In genomic region chr13:9422876-9423275, GRCm38 (mm10) we compare ENCODE assay signal across 18 mouse cellular contexts.
DNase-seq lines count a peak whose midpoint lies in the region; ATAC-seq and TF ChIP-seq lines count a peak whose summit lies in the region.
"Had no signal": no experiment of that assay in that cellular context is flagged by ENCODE, and none has a peak within 500 bp of the region (broad histone marks: within the 10 kb centered on the region; RNA-seq: fewer than 3 reads in every experiment).

No protein-coding gene starts in this region.

- no peaks in the 10 kb centered on the region for H3K36me3 ChIP-seq in heart, postnatal 0 days (replicated peaks; ENCODE audit: control insufficient read depth, insufficient read depth, low read length)
- H3K36me3 ChIP-seq in CH12.LX (replicated peaks in 1 of 2; ENCODE audit: control insufficient read depth in 1 of 2, insufficient read depth in 1 of 2, low read length in 1 of 2): no peaks in the 10 kb centered on the region
- no peaks in the 10 kb centered on the region for H3K36me3 ChIP-seq in MEL (ENCODE audit: control insufficient read depth in 1 of 2, insufficient read depth in 2 of 2, low read length in 2 of 2)
- H3K36me3 ChIP-seq: embryonic facial prominence, embryonic 15.5 days; heart, embryonic 13.5 days; hindbrain, embryonic 15.5 days; liver, embryonic 12.5 days had no signal

- H3K27me3 ChIP-seq in heart, postnatal 0 days (ENCODE audit: control insufficient read depth, insufficient read depth, low read length): no peaks in the 10 kb centered on the region
- no peaks in the 10 kb centered on the region for H3K27me3 ChIP-seq in CH12.LX (replicated peaks)
- no peaks in the 10 kb centered on the region; a peak in 1 of 4 replicates for H3K27me3 ChIP-seq in MEL (ENCODE audit: control insufficient read depth in 1 of 2, insufficient read depth in 2 of 2, low read length in 2 of 2)
- H3K27me3 ChIP-seq: embryonic facial prominence, embryonic 15.5 days; heart, embryonic 13.5 days; hindbrain, embryonic 15.5 days; liver, embryonic 12.5 days had no signal

- H3K9ac ChIP-seq in heart, postnatal 0 days (replicated peaks; ENCODE audit: low read depth, low read length): no peak overlapping the region
- H3K9ac ChIP-seq in CH12.LX (ENCODE audit: insufficient read depth, low read depth) (no peak overlapping the region), MEL (ENCODE audit: control insufficient read depth, low read depth, low read length, poor library complexity, severe bottlenecking) (no peak overlapping the region)
- H3K9ac ChIP-seq: embryonic facial prominence, embryonic 15.5 days; heart, embryonic 13.5 days; hindbrain, embryonic 15.5 days; liver, embryonic 12.5 days had no signal

- H3K9me3 ChIP-seq in heart, postnatal 0 days (replicated peaks; ENCODE audit: control insufficient read depth, low read length): no peaks in the 10 kb centered on the region
- H3K9me3 ChIP-seq in CH12.LX (replicated peaks; ENCODE audit: low read length) (no peaks in the 10 kb centered on the region), MEL (replicated peaks; ENCODE audit: insufficient read depth, low read length) (no peaks in the 10 kb centered on the region)
- H3K9me3 ChIP-seq: embryonic facial prominence, embryonic 15.5 days; heart, embryonic 13.5 days; hindbrain, embryonic 15.5 days; liver, embryonic 12.5 days had no signal

- H3K4me1 ChIP-seq in heart, postnatal 0 days (ENCODE audit: control insufficient read depth, insufficient read depth): peaks cover 49% of the 10 kb centered on the region
- no peaks in the 10 kb centered on the region for H3K4me1 ChIP-seq in CH12.LX (ENCODE audit: control insufficient read depth in 1 of 2, insufficient read depth in 2 of 2)
- no peaks in the 10 kb centered on the region for H3K4me1 ChIP-seq in MEL (ENCODE audit: control insufficient read depth in 1 of 2, insufficient read depth in 2 of 2, low read length in 2 of 2)
- H3K4me1 ChIP-seq: embryonic facial prominence, embryonic 15.5 days had no signal

- TF ChIP-seq EP300 in heart, postnatal 0 days (IDR thresholded peaks at IDR 0.05; ENCODE audit: low read depth): no peak
- TF ChIP-seq EP300 in CH12.LX (IDR thresholded peaks at IDR 0.05; ENCODE audit: low read length) (no peak), MEL (IDR thresholded peaks at IDR 0.05; ENCODE audit: low read depth in 1 of 2, low read length in 2 of 2) (no peak)

- no peak for TF ChIP-seq POLR2A in CH12.LX (IDR thresholded peaks at IDR 0.05; ENCODE audit: low read depth, low read length)
- TF ChIP-seq POLR2A in MEL (IDR thresholded peaks at IDR 0.05; ENCODE audit: control insufficient read depth in 1 of 2, insufficient read depth in 1 of 2, low read depth in 1 of 2, low read length in 2 of 2, poor library complexity in 1 of 2): no peak

- H3K79me2 ChIP-seq in CH12.LX (replicated peaks; ENCODE audit: control insufficient read depth, extremely low read depth, insufficient read depth, poor library complexity, severe bottlenecking) (no peaks in the 10 kb centered on the region), MEL (ENCODE audit: control insufficient read depth, insufficient read depth, low read length, poor library complexity) (no peaks in the 10 kb centered on the region)

- TF ChIP-seq CTCF in heart, postnatal 0 days (IDR thresholded peaks at IDR 0.05; ENCODE audit: low read depth): no peak
- no peak for TF ChIP-seq CTCF in CH12.LX (conservative IDR thresholded peaks at IDR 0.05 in 1 of 2, IDR thresholded peaks at IDR 0.05 in 1 of 2; ENCODE audit: low read depth in 2 of 2, low read length in 2 of 2)
- TF ChIP-seq CTCF in MEL (IDR thresholded peaks at IDR 0.05 in 2 of 3, conservative IDR thresholded peaks at IDR 0.05 in 1 of 3; ENCODE audit: control insufficient read depth in 1 of 3, insufficient read depth in 1 of 3, low read depth in 2 of 3, low read length in 3 of 3, poor library complexity in 1 of 3, severe bottlenecking in 1 of 3): no peak

- H3K27ac ChIP-seq in heart, postnatal 0 days (ENCODE audit: low read depth): peak overlapping the region; percentile 51
- H3K27ac ChIP-seq in CH12.LX (ENCODE audit: insufficient read depth, low read depth) (no peak overlapping the region), MEL (ENCODE audit: control insufficient read depth, low read depth, low read length) (no peak overlapping the region)
- H3K27ac ChIP-seq: embryonic facial prominence, embryonic 15.5 days; heart, embryonic 13.5 days; hindbrain, embryonic 15.5 days; liver, embryonic 12.5 days; macrophage had no signal

- no peak overlapping the region for H3K4me2 ChIP-seq in heart, postnatal 0 days (ENCODE audit: low read depth, low read length)
- H3K4me2 ChIP-seq in CH12.LX (ENCODE audit: insufficient read depth, low read depth, poor library complexity, severe bottlenecking): no peak overlapping the region
- H3K4me2 ChIP-seq: embryonic facial prominence, embryonic 15.5 days; heart, embryonic 13.5 days; hindbrain, embryonic 15.5 days; liver, embryonic 12.5 days had no signal

- DNase-seq in heart, postnatal 0 days (ENCODE audit: low spot score): no peak
- DNase-seq in heart, adult 18-20 months: no peak
- DNase-seq in CH12.LX (ENCODE audit: extremely low read depth) (no peak), MEL (ENCODE audit: low read depth, low spot score) (no peak)
- DNase-seq in cerebellum, adult 9-11 months: peak; percentile 49
- no peak for DNase-seq in adrenal gland, postnatal 36 days
- DNase-seq in adrenal gland, postnatal 25 days: no peak
- DNase-seq: gastrocnemius, postnatal 36 days; kidney, adult 8-10 months; kidney, postnatal 36 days; midbrain, embryonic 14.5 days; thymus, postnatal 4 days had no signal

- TF ChIP-seq RAD21 in CH12.LX (IDR thresholded peaks at IDR 0.05; ENCODE audit: low read depth, low read length): no peak
- TF ChIP-seq RAD21 in MEL (IDR thresholded peaks at IDR 0.05; ENCODE audit: low read depth, low read length): no peak

- WGBS in heart, postnatal 0 days: 59% methylated on average over 1 of the region's 1 CpGs

- no peak for ATAC-seq in heart, postnatal 0 days (ENCODE audit: insufficient read depth, low read depth)
- no peak for ATAC-seq in megakaryocyte-erythroid progenitor cell, adult 5-6 weeks (replicated peaks; ENCODE audit: low FRiP score, low TSS enrichment, poor library complexity, severe bottlenecking)
- ATAC-seq: liver, embryonic 12.5 days had no signal

- in situ Hi-C loops in CH12.LX (cut with MboI; ENCODE audit: low pct_ligation_motif_present, low pct_unique_long_range_greater_than_20kb, low sequenced_read_pairs): no loop called here

- H3K4me3 ChIP-seq in heart, postnatal 0 days (ENCODE audit: low read depth, low read length): no peak overlapping the region
- H3K4me3 ChIP-seq in CH12.LX (replicated peaks in 1 of 3; ENCODE audit: low read depth in 2 of 3, low read length in 2 of 3, poor library complexity in 1 of 3) (no peak overlapping the region), MEL (ENCODE audit: control insufficient read depth in 1 of 2, insufficient read depth in 1 of 2, low read depth in 2 of 2, low read length in 2 of 2) (no peak overlapping the region)
- H3K4me3 ChIP-seq: embryonic facial prominence, embryonic 15.5 days; heart, embryonic 13.5 days; hindbrain, embryonic 15.5 days; liver, embryonic 12.5 days had no signal

- dilution Hi-C loops in CH12.LX (cut with MboI; ENCODE audit: extremely low pct_ligation_motif_present, extremely low pct_unique_long_range_greater_than_20kb, low sequenced_read_pairs): no loop called here

TF ChIP-seq in CH12.LX, 34 proteins besides CTCF, POLR2A, EP300 and RAD21:
- TF ChIP-seq NRF1 (IDR thresholded peaks at IDR 0.05; ENCODE audit: low read depth, low read length) (peak; percentile 51; the same call in 1 of the 2 replicates), USF2 (conservative IDR thresholded peaks at IDR 0.05; ENCODE audit: low read depth, low read length) (no peak)

TF ChIP-seq in MEL, 35 proteins besides CTCF, POLR2A, EP300 and RAD21:
- TF ChIP-seq ZKSCAN1 (IDR thresholded peaks at IDR 0.05; ENCODE audit: low read depth, low read length) (no peak), NRF1 (IDR thresholded peaks at IDR 0.05; ENCODE audit: insufficient read depth, low read depth, low read length, poor library complexity, severe bottlenecking) (peak; percentile 30; the same call in 1 of the 2 replicates)
